Mouse (Mus musculus) midbrain, postnatal 0 days (tissue): ENCODE measurements at regions not wholly inside any gene's neighbourhood (a gene's known extent, or its start where the extent isn't known, plus 50 kb on each side); places are given as distances from the start of the nearest gene placed in this dataset.

Source experiments
- ATAC-seq: fragments of 200-750 bp; cut with Nextera tagmentation; 2 replicates; pipeline ENCODE4 v1.8.0; 2017; ENCODE audit warnings: moderate number of reproducible peaks, mild to moderate bottlenecking, moderate TSS enrichment, moderate library complexity; ENCODE audit not compliant: low FRiP score
- DNase-seq: peaks from one replicate; pipeline ENCODE4 v3.0.0-alpha.2; 2015; ENCODE audit warnings: low spot score
- H3K27ac ChIP-seq: fragments of 300-500 bp; sonication (generic); 2 replicates; pipeline ENCODE4 v1.5.1; 2014; ENCODE audit warnings: low read depth, mild to moderate bottlenecking, low read length, mixed read lengths
- H3K27me3 ChIP-seq: fragments of 300-500 bp; sonication (generic); 2 replicates; pipeline ENCODE4 v1.6.1; 2014; ENCODE audit warnings: low read length, control low read depth, mixed read lengths; ENCODE audit not compliant: insufficient read depth
- H3K36me3 ChIP-seq: fragments of 300-500 bp; sonication (generic); 2 replicates; pipeline ENCODE4 v1.6.1; 2014; ENCODE audit warnings: low read length, control low read depth, mixed read lengths; ENCODE audit not compliant: insufficient read depth
- H3K4me1 ChIP-seq: fragments of 300-500 bp; sonication (generic); 2 replicates; pipeline ENCODE4 v1.6.1; 2014; ENCODE audit warnings: mild to moderate bottlenecking, control low read depth, antibody characterized with exemption, low read length, mixed read lengths; ENCODE audit not compliant: insufficient read depth
- H3K4me2 ChIP-seq: fragments of 300-500 bp; sonication (generic); 2 replicates; pipeline ENCODE4 v1.6.1; 2014; ENCODE audit warnings: low read depth, mild to moderate bottlenecking, low read length, mixed read lengths; ENCODE audit not compliant: poor library complexity, severe bottlenecking
- H3K4me3 ChIP-seq: fragments of 300-500 bp; sonication (generic); 2 replicates; pipeline ENCODE4 v1.5.1; 2014; ENCODE audit warnings: low read depth, mild to moderate bottlenecking, low read length, moderate library complexity
- H3K9ac ChIP-seq: fragments of 300-500 bp; sonication (generic); replicated peaks from 2 replicates; pipeline ENCODE4 v1.6.1; 2014; ENCODE audit warnings: mild to moderate bottlenecking, low read length, moderate library complexity, mixed read lengths; ENCODE audit not compliant: poor library complexity, severe bottlenecking
- H3K9me3 ChIP-seq: fragments of 300-500 bp; sonication (generic); 2 replicates; pipeline ENCODE4 v1.6.1; 2016; ENCODE audit warnings: low read length, control low read depth
- CTCF ChIP-seq: IDR thresholded peaks from 2 replicates; pipeline ENCODE4 v1.5.1; 2016; ENCODE audit warnings: antibody characterized with exemption, mild to moderate bottlenecking
- WGBS: fragments of 180-500 bp; shearing (Covaris S2); extraction: QIAGEN DNeasy Blood & Tissue Kit; methylation state at CpG from one replicate; pipeline ENCODE4 v1.1.7; 2014; 5-methylcytosine and 5-hydroxymethylcytosine counted together

DNA sequence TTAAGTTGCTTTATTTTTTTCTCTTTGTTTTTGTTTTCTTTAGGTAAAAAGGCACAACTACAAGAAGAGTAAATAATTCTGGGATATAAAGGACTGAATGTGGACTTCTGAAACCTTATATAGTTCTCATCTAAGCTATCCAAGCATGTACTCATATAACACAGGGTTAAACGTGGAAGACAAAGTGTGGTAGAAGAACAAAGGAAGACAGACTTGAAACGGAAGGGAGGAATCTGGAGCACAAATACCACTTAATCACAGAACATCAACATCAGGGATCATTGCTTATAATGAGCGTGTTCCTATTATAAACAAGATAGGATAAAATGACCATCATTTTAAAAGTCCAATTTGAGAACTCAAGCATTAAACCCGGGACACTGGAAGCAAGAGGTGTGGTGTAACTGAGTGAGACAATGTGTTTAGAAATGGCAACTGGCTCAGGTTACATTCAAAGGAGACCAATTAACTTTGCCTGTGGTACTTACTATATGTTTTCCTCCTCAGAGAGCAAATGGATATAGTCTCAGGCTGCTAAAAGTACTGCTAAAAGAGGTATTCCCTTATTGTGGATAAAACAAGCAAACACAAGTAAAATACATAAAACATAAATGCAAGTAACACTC lies 96.1 kb upstream of the Hdgfl1 start:
- no peak overlapping the region for H3K4me3 ChIP-seq
- ATAC-seq, result no peak
- H3K4me2 ChIP-seq, result no peak overlapping the region
- no peaks in the 10 kb centered on the region for H3K4me1 ChIP-seq
- no peaks in the 10 kb centered on the region for H3K9me3 ChIP-seq
- WGBS, result 73% methylated on average over 4 of the region's 4 CpGs
- H3K27me3 ChIP-seq, result no peaks in the 10 kb centered on the region
- no peak overlapping the region for H3K27ac ChIP-seq
- no peaks in the 10 kb centered on the region for H3K36me3 ChIP-seq
- no peak overlapping the region for H3K9ac ChIP-seq
- no peak for DNase-seq
- no peak for TF ChIP-seq CTCF

DNA sequence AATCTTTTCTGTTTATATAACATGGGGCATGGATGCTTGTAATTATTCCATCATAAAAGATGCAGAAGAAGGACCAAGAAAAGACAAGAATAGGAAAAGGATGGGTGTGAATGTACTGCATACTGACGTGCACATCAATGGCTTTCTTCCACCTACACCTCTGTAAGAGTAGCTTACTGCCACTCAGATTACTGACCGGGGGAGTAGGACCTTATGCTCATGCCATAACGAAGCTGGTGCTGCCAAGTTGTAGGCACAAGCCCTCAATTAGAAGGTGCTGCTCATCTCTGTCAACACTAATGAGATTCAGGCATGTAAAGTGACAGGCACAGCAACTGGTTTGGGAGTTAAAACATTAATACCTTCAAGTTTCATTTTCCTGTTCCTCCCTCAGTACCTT lies 97.8 kb upstream of the Hdgfl1 start:
- DNase-seq, result no peak
- TF ChIP-seq CTCF, result no peak
- H3K9me3 ChIP-seq, result no peaks in the 10 kb centered on the region
- no peak overlapping the region for H3K4me3 ChIP-seq
- no peak overlapping the region for H3K27ac ChIP-seq
- no peak overlapping the region for H3K9ac ChIP-seq
- H3K27me3 ChIP-seq, result no peaks in the 10 kb centered on the region
- no peak for ATAC-seq
- H3K4me1 ChIP-seq, result no peaks in the 10 kb centered on the region
- no peaks in the 10 kb centered on the region for H3K36me3 ChIP-seq
- no peak overlapping the region for H3K4me2 ChIP-seq
- 67% methylated on average over 3 of the region's 3 CpGs for WGBS

DNA sequence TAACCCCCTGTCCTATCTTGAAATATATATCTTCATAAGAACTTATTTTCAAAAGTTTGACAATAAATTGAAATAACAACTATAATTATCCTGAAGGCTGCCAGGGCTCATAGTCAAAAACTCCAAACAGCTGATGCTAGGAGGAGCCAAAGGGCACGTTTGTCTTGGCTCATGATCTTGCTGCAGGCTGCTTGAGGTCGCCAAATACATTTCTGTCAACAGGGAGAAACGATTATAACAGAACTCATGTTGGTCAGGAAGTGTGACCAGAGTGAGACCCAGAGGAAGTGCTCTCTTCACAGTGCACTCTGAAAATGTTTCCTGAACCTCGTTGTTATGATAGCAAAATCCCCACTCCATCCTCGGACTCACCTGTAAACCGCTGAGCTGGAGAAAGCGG lies 140.9 kb upstream of the Prl start:
- DNase-seq, result no peak
- no peak for TF ChIP-seq CTCF
- Histone ChIP-seq H3K4me2 (no peak overlapping the region), H3K9ac (no peak overlapping the region), H3K4me1 (no peaks in the 10 kb centered on the region), H3K36me3 (no peaks in the 10 kb centered on the region), H3K9me3 (no peaks in the 10 kb centered on the region), H3K27me3 (no peaks in the 10 kb centered on the region), H3K27ac (no peak overlapping the region), H3K4me3 (no peak overlapping the region)
- 81% methylated on average over 7 of the region's 7 CpGs for WGBS
- ATAC-seq, result no peak

DNA sequence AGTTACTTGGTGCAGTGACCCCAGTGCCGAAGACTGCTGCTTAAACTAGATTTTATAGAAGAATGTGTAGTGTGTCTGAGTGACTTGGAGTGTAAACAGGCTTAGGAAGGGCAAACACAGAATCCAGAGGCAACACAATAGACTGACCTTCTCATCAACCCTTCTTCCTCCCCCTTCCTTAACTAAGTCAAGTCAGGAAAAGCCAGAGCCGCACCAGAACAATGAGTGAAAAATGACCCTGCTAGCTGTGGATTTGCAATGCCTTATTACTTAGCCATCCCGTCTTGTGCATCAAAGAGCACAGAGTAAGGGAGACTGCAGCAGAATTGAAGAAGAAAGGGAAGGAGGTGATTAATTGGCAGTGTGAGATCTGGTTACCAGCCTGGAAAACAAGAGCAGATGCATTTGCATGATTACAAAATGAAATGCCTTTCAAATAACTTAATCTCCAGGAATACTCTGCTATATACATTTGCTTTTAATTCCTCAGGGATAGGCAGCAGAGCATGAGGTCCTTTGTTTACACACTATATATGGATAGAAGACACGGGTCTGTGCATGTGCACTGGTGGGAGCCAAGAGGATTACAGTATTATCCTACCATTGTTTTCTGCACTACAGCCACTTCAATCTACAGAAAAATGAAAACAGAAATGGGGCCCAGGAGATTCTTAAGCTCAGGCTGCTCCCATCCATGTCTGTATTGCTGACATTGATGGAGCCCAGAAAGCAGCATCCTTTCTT lies 124.5 kb upstream of the Prl start:
- Histone ChIP-seq H3K36me3 (no peaks in the 10 kb centered on the region), H3K9me3 (no peaks in the 10 kb centered on the region), H3K4me3 (no peak overlapping the region), H3K4me1 (peaks cover 6% of the 10 kb centered on the region; the same call in 1 of the 2 replicates), H3K27ac (no peak overlapping the region), H3K9ac (no peak overlapping the region), H3K27me3 (no peaks in the 10 kb centered on the region), H3K4me2 (no peak overlapping the region)
- no peak for TF ChIP-seq CTCF
- DNase-seq (peak; percentile 34), ATAC-seq (no peak)
- 6% methylated on average over 4 of the region's 4 CpGs for WGBS

DNA sequence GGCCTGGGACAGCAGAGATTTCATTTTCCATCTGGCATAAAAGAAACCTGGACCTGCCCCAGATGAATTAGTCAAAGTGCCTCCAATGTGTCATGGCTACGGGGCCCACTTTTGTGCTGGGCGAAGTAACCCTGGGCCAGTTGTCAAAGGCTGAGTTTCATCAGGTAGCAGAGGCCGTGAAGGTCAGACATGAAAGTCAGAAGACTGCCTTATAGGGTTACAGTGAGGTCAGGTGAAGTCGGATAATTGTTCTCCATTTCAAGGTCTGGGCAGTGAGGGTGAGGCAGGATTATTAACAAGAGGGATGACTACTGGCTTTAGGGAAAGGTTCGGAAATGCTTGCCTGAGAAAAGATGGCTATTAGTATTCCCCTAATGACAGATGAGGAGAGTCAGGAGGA lies 123.5 kb upstream of the Prl start:
- H3K4me3 ChIP-seq, result no peak overlapping the region
- ATAC-seq (no peak), DNase-seq (no peak)
- H3K27me3 ChIP-seq, result no peaks in the 10 kb centered on the region
- no peaks in the 10 kb centered on the region for H3K36me3 ChIP-seq
- no peak overlapping the region for H3K4me2 ChIP-seq
- H3K9me3 ChIP-seq, result no peaks in the 10 kb centered on the region
- H3K4me1 ChIP-seq, result peaks cover 6% of the 10 kb centered on the region; the same call in 1 of the 2 replicates
- no peak for TF ChIP-seq CTCF
- 50% methylated on average over 5 of the region's 5 CpGs for WGBS
- no peak overlapping the region for H3K9ac ChIP-seq
- no peak overlapping the region for H3K27ac ChIP-seq

DNA sequence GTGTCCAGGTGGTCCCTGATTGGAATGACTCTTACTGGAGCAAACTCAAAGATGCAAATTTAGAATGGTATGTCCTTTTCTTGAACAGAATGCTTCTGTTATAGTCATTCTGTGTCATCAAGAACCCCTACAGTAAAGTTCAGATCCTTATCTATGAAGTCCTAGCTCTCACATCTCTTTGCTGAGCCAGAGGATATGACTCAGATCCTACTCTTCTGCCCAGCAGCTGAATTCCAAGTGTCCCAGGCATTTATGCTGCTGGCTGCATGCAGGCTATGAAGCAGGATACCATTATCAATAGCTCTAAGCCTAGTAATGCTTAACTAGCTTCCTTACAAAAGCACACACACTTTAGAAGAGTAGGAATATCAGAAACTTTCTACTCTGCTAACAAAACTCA lies 116.9 kb upstream of the Prl start:
- H3K9me3 ChIP-seq, result no peaks in the 10 kb centered on the region
- H3K4me3 ChIP-seq, result no peak overlapping the region
- DNase-seq (no peak), ATAC-seq (no peak)
- no peak overlapping the region for H3K27ac ChIP-seq
- H3K27me3 ChIP-seq, result no peaks in the 10 kb centered on the region
- no peaks in the 10 kb centered on the region for H3K4me1 ChIP-seq
- TF ChIP-seq CTCF, result no peak
- H3K36me3 ChIP-seq, result no peaks in the 10 kb centered on the region
- no peak overlapping the region for H3K4me2 ChIP-seq
- H3K9ac ChIP-seq, result no peak overlapping the region
